ENCODE assay signal across 8 mouse cellular contexts in the genomic region with DNA sequence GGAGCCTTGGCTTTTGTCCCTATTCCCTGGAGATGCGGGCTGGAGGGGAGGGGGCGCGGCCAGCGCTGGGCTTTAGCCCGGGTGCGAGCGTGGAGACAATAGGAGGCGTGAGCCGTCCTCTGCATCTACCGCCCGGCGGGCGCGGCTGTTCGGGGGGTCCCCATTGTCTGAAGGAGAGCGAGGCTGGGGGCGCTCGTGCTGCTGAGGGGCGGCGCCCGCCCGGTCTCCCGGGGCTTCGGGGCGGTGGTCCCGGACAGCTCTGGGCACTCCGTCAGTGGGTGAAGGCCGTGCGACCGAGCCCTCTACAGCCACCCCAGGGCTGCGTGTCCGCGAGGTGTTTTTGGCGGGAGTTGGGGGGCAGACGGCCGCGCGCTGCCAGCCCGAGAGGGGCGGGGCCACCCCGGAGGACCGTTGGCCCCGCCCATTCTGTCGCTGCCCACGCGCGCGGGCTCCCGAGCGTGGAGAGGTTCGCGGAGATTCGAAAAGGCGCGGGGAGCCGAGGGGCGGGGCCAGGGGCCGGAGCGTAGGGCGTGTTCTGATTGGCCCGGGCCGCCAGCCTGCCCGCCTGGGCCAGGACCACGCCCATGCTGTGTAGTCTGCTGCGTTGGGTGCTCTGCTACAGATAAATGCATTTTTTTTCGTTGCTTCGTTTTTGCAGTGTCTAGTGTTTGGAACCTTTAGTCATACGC. TPM values are rescaled to one million over a fixed set of nuclear protein-coding genes. Genes with fewer than 3 reads are reported as not detected.
DNase-seq lines count a peak whose midpoint lies in the region; ATAC-seq lines count a peak whose summit lies in the region.

No protein-coding gene starts in this region.

- H3K9ac ChIP-seq in heart, embryonic 16.5 days (ENCODE audit: low read length): peak overlapping the region; percentile 91
- H3K9ac ChIP-seq in liver, embryonic 15.5 days: peak overlapping the region; percentile 90
- peak overlapping the region; percentile 98 for H3K9ac ChIP-seq in neural tube, embryonic 12.5 days

- H3K4me2 ChIP-seq in heart, embryonic 16.5 days (ENCODE audit: low read depth, low read length): peak overlapping the region; percentile 96
- peak overlapping the region; percentile 98 for H3K4me2 ChIP-seq in liver, embryonic 15.5 days
- peak overlapping the region; percentile 84 for H3K4me2 ChIP-seq in neural tube, embryonic 12.5 days (replicated peaks)

- ATAC-seq in CD4-positive, CD25-positive, alpha-beta regulatory T cell, adult 4 months: peak; percentile 85
- peak; percentile 86 for ATAC-seq in heart, embryonic 16.5 days (replicated peaks; ENCODE audit: extremely low read depth, insufficient read depth, low FRiP score)
- peak; percentile 79 for ATAC-seq in liver, embryonic 15.5 days (ENCODE audit: insufficient read depth)
- ATAC-seq in neural tube, embryonic 12.5 days (ENCODE audit: low FRiP score, low read depth): peak; percentile 86

- H3K27me3 ChIP-seq in forebrain, embryonic 10.5 days (ENCODE audit: poor library complexity, severe bottlenecking): peaks cover 18% of the 10 kb centered on the region
- no peaks in the 10 kb centered on the region for H3K27me3 ChIP-seq in heart, embryonic 16.5 days (ENCODE audit: control insufficient read depth, insufficient read depth, low read length)
- no peaks in the 10 kb centered on the region; the same call in 1 of the 2 replicates for H3K27me3 ChIP-seq in liver, embryonic 15.5 days
- H3K27me3 ChIP-seq in neural tube, embryonic 12.5 days (replicated peaks): no peaks in the 10 kb centered on the region

- H3K4me3 ChIP-seq in forebrain, embryonic 10.5 days: peak overlapping the region; percentile 91
- peak overlapping the region; percentile 90 for H3K4me3 ChIP-seq in heart, embryonic 16.5 days (ENCODE audit: low read length)
- peak overlapping the region; percentile 81 for H3K4me3 ChIP-seq in liver, embryonic 15.5 days (replicated peaks)
- H3K4me3 ChIP-seq in neural tube, embryonic 12.5 days: peak overlapping the region; percentile 96

- DNase-seq in c-Kit-negative CD71-positive TER-119-positive erythroid progenitor cells, embryonic 14.5 days (ENCODE audit: low read depth, low spot score): peak; percentile 93
- peak; percentile 91 for DNase-seq in forebrain, embryonic 10.5 days (ENCODE audit: extremely low spot score, low spot score)
- peak; percentile 95 to 99 for DNase-seq in kidney, postnatal 36 days
- DNase-seq in telencephalon, adult 2 months (ENCODE audit: low read depth, low spot score): peak; percentile 83

- no peaks in the 10 kb centered on the region for H3K9me3 ChIP-seq in forebrain, embryonic 10.5 days
- H3K9me3 ChIP-seq in heart, embryonic 16.5 days (replicated peaks; ENCODE audit: control insufficient read depth, low read length): peaks cover 3% of the 10 kb centered on the region; the same call in 1 of the 2 replicates
- H3K9me3 ChIP-seq in liver, embryonic 15.5 days (replicated peaks): no peaks in the 10 kb centered on the region
- no peaks in the 10 kb centered on the region for H3K9me3 ChIP-seq in neural tube, embryonic 12.5 days

- WGBS in forebrain, embryonic 10.5 days: under 1% methylated on average over 67 of the region's 68 CpGs
- WGBS in heart, embryonic 16.5 days: under 1% methylated on average over 68 of the region's 68 CpGs
- WGBS in liver, embryonic 15.5 days (ENCODE audit: insufficient replicate concordance): under 1% methylated on average over 68 of the region's 68 CpGs
- under 1% methylated on average over 62 of the region's 68 CpGs for WGBS in neural tube, embryonic 12.5 days

- peak overlapping the region; percentile 99 for H3K27ac ChIP-seq in forebrain, embryonic 10.5 days
- H3K27ac ChIP-seq in heart, embryonic 16.5 days (ENCODE audit: low read length): peak overlapping the region; percentile 92
- peak overlapping the region; percentile 93 for H3K27ac ChIP-seq in liver, embryonic 15.5 days (replicated peaks)
- H3K27ac ChIP-seq in neural tube, embryonic 12.5 days: peak overlapping the region; percentile 94

- H3K4me1 ChIP-seq in forebrain, embryonic 10.5 days: peaks cover 52% of the 10 kb centered on the region
- H3K4me1 ChIP-seq in heart, embryonic 16.5 days (ENCODE audit: control insufficient read depth, insufficient read depth, low read length): peaks cover 9% of the 10 kb centered on the region
- peaks cover 40% of the 10 kb centered on the region for H3K4me1 ChIP-seq in liver, embryonic 15.5 days (replicated peaks)
- H3K4me1 ChIP-seq in neural tube, embryonic 12.5 days: peaks cover 36% of the 10 kb centered on the region

- peaks cover 32% of the 10 kb centered on the region for H3K36me3 ChIP-seq in forebrain, embryonic 10.5 days (replicated peaks)
- peaks cover 25% of the 10 kb centered on the region for H3K36me3 ChIP-seq in heart, embryonic 16.5 days (ENCODE audit: control insufficient read depth, insufficient read depth)
- peaks cover 34% of the 10 kb centered on the region for H3K36me3 ChIP-seq in liver, embryonic 15.5 days (replicated peaks)
- peaks cover 25% of the 10 kb centered on the region for H3K36me3 ChIP-seq in neural tube, embryonic 12.5 days

RNA-seq across cellular contexts. Expression of a gene that starts 0.6 kb away (rescaled TPM):
- polyA plus RNA-seq in CD4-positive, CD25-positive, alpha-beta regulatory T cell, adult 4 months (2017; shearing (Covaris generic)): 100 to 1,000 TPM in 1 of 2 experiments, 10 to 100 TPM in 1; 80.7 to 125 TPM
- 2,040 and 2,174 TPM in 2 replicates for polyA plus RNA-seq in forebrain, embryonic 10.5 days (2016; fragmentation: Nextera tagmentation; extraction: Ambion mirVana)
- polyA plus RNA-seq in heart, embryonic 16.5 days (2015; fragmentation: Nextera tagmentation; extraction: Ambion mirVana): 936 and 979 TPM in 2 replicates
- polyA plus RNA-seq in liver, embryonic 15.5 days (2015; fragmentation: Nextera tagmentation; extraction: Ambion mirVana): 398 and 432 TPM in 2 replicates
- polyA plus RNA-seq in neural tube, embryonic 12.5 days (2016; fragmentation: Nextera tagmentation; extraction: Ambion mirVana): 4,894 and 4,994 TPM in 2 replicates

RNA-seq across cellular contexts. Expression of a gene that starts 27.8 kb away (rescaled TPM):
- polyA plus RNA-seq in CD4-positive, CD25-positive, alpha-beta regulatory T cell, adult 4 months (2017; shearing (Covaris generic)): 10 to 100 TPM; 21.3 to 56.0 TPM
- polyA plus RNA-seq in forebrain, embryonic 10.5 days (2016; fragmentation: Nextera tagmentation; extraction: Ambion mirVana): 2.7 and 3.1 TPM in 2 replicates
- polyA plus RNA-seq in heart, embryonic 16.5 days (2015; fragmentation: Nextera tagmentation; extraction: Ambion mirVana): 12.4 and 13.2 TPM in 2 replicates
- polyA plus RNA-seq in liver, embryonic 15.5 days (2015; fragmentation: Nextera tagmentation; extraction: Ambion mirVana): 7.8 and 8.4 TPM in 2 replicates
- polyA plus RNA-seq in neural tube, embryonic 12.5 days (2016; fragmentation: Nextera tagmentation; extraction: Ambion mirVana): 7.4 and 8.9 TPM in 2 replicates

RNA-seq across cellular contexts. Expression of a gene that starts 42.1 kb away (rescaled TPM):
- polyA plus RNA-seq in CD4-positive, CD25-positive, alpha-beta regulatory T cell, adult 4 months (2017; shearing (Covaris generic)): 1 to 10 TPM in 1 of 2 experiments, under 1 TPM in 1; 0.26 to 1.2 TPM
- polyA plus RNA-seq in forebrain, embryonic 10.5 days (2016; fragmentation: Nextera tagmentation; extraction: Ambion mirVana): 30.3 and 32.8 TPM in 2 replicates
- 8.1 and 10.0 TPM in 2 replicates for polyA plus RNA-seq in heart, embryonic 16.5 days (2015; fragmentation: Nextera tagmentation; extraction: Ambion mirVana)
- polyA plus RNA-seq in liver, embryonic 15.5 days (2015; fragmentation: Nextera tagmentation; extraction: Ambion mirVana): 14.0 and 18.9 TPM in 2 replicates
- 8.1 and 8.9 TPM in 2 replicates for polyA plus RNA-seq in neural tube, embryonic 12.5 days (2016; fragmentation: Nextera tagmentation; extraction: Ambion mirVana)

Comparison
In these comparisons a context has a peak if more than half of its experiments do, and no peak if none do; other contexts are left out.
1. Peak in every context shown above with its lines: DNase-seq, ATAC-seq, H3K4me3 ChIP-seq and H3K27ac ChIP-seq.